Mouse (Mus musculus): ENCODE measurements around the gene Ino80d.

Ino80d gene

GRCm38 (mm10) chr1:62987561-62987960, 126.9 kb downstream of the Ino80d start:
- DNase-seq: no peak

DNA sequence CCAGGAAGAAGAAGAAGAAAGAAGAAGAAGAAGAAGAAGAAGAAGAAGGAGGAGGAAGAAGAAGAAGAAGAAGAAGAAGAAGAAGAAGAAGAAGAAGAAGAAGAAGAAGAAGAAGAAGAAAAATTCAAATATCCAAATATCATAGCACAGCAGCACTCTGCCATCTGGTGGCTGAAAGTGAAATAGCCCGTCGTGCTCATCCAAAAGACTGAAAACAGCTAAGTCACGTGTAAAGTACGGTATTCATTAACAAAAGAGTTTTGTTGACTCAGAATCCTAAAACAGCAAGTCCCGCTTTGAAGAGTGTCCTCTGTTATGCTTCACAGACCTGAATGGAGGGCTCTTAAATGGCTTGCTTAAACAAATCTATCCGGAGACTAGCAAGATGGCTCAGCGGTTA, 128.2 kb downstream of the Ino80d start:
- DNase-seq: peak; percentile 75 to 83

GRCm38 (mm10) chr1:62984566-62984965, 129.9 kb downstream of the Ino80d start:
- DNase-seq: peak; percentile 53 to 77

DNA sequence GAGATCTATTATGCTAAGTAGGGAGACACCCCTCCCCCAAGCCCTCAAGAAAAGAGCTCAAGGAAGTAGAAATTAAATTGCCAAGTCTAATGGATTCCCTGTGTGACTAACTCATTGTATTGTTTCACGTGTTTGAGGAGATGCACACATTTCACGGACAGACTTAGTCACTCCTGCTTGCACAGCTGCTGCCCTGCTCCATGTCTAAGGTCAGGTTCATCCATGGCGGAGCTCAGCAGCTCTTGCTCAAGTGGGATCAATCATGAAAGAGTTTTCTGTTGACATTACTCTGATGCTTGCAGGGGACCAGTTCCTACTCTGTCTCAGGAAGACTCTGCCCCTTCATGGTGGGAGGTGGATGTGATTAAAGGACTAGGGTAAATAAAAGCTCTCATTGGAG, 137.7 kb downstream of the Ino80d start:
- no peak for DNase-seq

DNA sequence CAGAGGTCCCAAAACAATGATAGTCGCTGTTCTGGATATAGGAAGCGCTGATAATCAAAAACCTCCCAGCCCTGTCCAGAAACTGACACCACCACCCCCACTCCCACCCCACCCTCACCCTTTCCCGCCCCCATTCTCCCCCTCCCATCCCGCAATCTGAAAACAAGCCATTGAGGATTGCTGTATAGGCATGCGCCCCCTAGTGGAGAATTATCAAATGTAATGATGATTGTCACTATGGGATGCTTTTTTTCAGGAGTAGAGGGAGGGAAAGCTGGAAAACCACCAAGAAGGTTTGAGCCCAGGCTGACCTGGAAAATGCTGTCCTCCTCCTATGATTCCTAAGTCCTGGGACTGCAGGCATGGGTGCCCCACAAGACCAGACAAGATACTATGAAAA, 147.6 kb downstream of the Ino80d start:
- peak; percentile 25 to 35 for DNase-seq

- DNase-seq: peak; percentile 52 to 70
These were observed 150.2 kb downstream of the Ino80d start for GRCm38 (mm10) chr1:62964291-62964690.

GRCm38 (mm10) chr1:62956942-62957645, 157.4 kb downstream of the Ino80d start:
- no peak for DNase-seq

- no peak for DNase-seq
These were observed 157.9 kb downstream of the Ino80d start for GRCm38 (mm10) chr1:62956526-62956925.

- no peak for DNase-seq
These were observed 159.1 kb downstream of the Ino80d start for GRCm38 (mm10) chr1:62955340-62955739.

DNA sequence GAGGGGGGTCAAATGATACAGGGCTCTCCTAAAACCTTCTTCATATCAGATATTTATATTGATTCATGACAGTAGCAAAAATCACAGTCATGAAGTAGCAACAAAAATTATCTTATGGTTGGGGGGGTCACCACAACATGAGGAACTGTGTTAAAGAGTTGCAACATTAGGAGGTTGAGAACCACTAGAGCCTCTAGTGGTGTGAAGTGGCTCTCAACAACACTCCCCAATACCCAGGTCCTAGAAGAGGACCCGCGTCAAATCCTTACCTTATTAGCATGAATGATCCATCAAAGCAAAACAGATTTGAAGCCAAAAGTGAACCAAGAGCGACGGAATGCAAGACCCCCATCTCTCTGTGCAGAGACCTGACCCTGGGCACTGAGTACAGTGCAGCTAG, 161.4 kb downstream of the Ino80d start:
- no peak for DNase-seq

DNA sequence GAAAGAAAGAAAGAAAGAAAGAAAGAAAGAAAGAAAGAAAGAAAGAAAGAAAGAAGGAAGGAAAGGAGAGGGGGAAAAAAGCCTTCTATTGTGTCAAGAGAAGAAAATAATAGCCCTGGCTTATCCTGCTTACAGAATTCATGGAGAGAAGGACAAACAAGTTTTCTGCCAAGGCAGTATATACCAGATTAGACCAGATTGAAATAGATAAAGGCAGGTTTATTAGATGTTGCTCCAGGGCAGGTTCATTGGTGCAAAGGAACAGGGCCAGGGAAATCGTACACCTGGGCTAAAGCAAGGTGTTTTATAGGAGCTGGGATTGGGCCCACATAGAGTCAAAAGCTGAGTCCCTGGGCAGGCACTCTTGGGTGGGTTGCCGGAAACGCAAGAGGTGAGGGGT, 162.1 kb downstream of the Ino80d start:
- no peak for DNase-seq

DNA sequence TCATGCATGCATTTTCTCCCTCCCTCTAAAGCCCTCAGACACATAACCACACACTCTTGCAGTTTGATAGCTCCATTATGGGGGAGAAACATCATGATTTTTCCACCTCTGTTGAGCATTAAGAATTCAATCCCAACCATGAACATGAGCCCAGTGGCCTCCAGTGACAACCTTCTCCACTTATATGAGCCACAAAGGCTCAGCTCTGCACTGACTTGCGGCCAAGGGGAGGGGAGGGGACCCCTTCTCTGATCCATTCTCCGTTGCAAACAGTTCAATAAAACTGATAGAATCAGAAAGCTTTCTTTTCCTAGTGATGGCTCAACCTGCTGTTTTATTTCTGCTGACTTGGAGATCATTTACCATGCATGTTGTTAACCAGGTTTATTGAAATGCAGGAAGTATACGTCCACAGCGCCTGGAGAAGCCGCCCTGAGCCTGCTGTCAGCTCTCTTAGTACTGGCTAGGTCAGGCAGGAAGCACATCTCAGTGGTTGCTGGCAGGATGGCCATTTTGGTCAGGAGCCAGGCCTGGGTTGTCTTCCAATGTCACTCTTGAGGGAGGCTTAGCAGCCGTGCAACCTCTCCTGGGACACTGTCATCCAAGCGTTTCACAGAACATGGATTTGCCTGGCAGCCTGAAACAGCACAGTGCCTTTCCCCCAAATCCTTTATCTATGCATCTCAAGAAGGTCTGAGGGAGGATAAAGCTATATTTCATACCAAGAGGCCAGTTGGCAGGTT, 163.2 kb downstream of the Ino80d start:
- peak; percentile 37 to 74 for DNase-seq

DNA sequence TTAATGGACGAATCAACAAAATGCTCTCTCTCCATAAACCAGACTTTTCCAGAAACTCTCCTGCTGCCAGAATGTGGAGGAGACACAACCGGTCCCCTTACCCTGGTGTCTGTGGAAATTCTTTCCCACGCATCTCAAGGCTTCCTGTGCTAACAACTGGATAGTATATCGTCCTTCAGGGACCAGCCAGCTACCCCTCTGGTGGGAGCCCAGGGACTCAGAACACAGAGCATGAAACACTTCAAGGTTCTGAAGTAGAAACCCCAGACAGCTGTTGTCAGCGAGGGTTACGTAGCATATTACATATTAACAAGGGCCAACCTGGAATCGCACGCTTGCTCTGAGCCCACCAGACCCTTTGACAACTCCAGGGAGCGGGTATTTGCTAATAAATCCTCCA, 163.9 kb downstream of the Ino80d start:
- no peak for DNase-seq

GRCm38 (mm10) chr1:62947807-62948206, 166.7 kb downstream of the Ino80d start:
- DNase-seq: peak; percentile 9 to 16

GRCm38 (mm10) chr1:62946987-62947386, 167.5 kb downstream of the Ino80d start:
- no peak for DNase-seq

- DNase-seq: no peak
These were observed 179.6 kb downstream of the Ino80d start for GRCm38 (mm10) chr1:62934752-62935329.

- peak; percentile 20 to 37 for DNase-seq
These were observed 180.4 kb downstream of the Ino80d start for GRCm38 (mm10) chr1:62934100-62934513.

DNA sequence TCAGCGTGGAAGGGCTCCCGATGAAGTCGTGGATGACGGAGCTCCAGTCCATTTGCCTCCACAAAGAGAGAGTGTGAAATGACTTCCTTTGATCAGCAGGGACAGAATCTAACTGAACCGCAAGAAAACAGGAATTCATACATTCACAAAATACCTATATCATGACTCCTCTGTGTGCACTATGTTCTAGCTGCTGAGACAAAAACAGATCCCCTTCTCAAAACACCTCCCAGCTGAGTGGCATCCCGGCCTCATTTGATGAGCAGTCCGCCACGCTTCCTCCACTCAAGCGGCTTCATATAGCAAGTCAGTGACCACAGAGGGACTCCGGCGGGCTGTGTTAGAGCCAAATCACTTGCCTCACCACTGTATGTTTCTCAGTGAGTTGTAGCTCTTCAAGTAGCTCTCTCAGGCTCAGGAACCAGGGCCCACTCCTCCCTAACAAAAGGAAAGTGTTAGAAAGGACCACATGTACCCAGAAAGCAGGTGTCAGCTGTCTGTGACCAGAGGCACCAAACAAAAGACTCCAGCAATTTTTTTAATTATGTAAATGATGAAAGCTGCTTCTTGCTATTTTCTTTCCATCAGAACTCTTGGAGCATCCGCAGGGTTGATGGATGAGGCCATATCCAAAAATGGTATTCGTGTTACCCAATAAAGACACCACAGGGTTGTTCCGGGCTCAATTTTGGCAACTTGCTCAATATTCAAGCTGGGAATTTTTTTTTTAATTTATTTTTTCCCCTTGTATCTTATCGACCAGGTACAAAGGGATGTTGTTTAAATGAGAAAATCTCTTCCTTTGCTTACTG, 181.0 kb downstream of the Ino80d start:
- no peak for DNase-seq

DNA sequence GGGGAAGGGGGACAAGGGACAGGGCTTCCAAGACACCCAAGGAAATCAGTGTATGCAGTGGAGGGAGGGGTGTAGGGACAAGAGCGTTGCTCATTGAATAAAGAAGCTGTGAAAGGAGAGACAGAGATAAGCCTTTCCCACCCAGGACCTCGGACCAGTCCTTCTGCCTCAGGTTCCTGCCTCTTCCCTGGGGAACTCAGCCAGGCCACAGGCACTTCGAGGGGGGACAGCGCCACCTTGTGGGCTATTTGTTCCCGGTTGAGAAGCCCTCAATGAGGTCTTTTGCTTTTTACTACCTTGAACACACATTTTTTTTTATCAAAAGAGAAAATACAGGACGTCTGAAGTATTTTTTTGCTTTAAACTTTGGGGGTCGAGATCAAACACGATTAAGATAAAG, 185.0 kb downstream of the Ino80d start:
- peak; percentile 73 to 93 for DNase-seq

DNA sequence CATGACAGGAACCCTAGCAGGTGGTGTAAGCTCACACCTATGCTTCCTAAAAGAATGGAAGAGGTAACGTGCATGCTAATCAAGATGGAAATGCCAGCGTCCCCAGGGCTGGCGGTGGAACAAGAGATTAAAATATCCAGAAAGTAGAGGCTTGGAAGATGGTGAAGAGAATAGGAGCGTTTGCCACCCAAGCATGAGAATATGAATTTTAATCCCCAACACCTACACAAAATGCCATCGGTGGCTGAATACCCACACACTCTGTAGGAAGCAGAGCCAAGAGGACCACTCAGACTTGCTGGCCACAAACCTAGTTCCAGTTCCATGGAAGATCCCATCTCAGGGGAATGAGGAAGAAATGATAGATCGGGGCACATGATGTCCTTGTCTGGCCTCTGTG, 195.2 kb downstream of the Ino80d start:
- no peak for DNase-seq

DNA sequence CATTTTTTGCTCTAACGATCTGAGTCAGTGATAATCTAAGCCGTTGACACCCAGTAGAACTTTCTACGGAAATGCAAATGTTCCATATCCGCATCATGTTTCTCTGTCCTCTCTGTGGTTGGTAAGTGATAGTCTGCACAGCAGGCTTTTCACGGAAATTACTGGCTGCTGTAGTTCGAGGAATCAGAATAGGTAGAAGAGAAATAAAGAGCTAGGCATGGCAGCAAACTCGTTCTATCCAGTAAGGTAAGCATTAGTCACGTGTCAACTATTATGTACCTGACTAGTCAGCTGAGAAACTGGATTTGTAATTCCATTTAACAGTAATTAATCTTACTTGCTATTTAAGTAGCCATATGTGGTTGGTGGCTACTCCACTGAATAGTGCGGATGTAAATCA, 197.9 kb downstream of the Ino80d start:
- DNase-seq: no peak

GRCm38 (mm10) chr1:62914495-62914894, 200.0 kb downstream of the Ino80d start:
- DNase-seq: no peak

GRCm38 (mm10) chr1:62911426-62911825, 203.0 kb downstream of the Ino80d start:
- no peak for DNase-seq
